Mouse (Mus musculus): ENCODE data around the gene Dnajb11. TPM values are rescaled to one million over a fixed set of nuclear protein-coding genes. Genes with fewer than 3 reads are reported as not detected.

Dnajb11 gene
- polyA plus RNA-seq, 1 experiment: 40.3 TPM

DNA sequence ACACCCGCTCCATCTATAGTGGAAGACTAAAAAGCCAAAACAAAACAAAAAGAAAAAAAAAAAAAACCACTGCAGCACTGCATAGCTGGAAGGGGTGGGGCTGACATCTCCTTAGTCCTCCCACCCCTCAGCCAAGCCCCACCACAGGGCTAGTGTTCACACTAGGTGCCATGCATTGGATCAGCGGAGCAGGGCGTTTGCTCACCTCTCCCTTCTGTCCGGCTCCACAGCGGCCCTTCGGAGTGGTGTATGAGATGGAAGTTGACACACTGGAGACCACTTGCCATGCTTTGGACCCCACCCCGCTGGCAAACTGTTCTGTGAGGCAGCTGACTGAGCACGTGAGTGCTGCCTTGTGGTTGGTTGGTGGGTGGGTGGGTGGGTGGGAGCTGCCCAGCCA is 36.5 kb downstream of the Dnajb11 start:
- no peak overlapping the region for H3K27ac ChIP-seq (ENCODE audit: insufficient read depth, low read length)
- no peaks in the 10 kb centered on the region for H3K4me1 ChIP-seq (ENCODE audit: control insufficient read depth, insufficient read depth, low read length)
- no peak for TF ChIP-seq POLR2A (IDR thresholded peaks at IDR 0.05; ENCODE audit: extremely low read depth, insufficient read depth, low read length)
- no peak for TF ChIP-seq CTCF (IDR thresholded peaks at IDR 0.05; ENCODE audit: extremely low read depth, insufficient read depth, low read length)
- no peak overlapping the region for H3K4me3 ChIP-seq (ENCODE audit: insufficient read depth, low read length)

- Histone ChIP-seq H3K4me3 (ENCODE audit: insufficient read depth, low read length) (no peak overlapping the region), H3K27ac (ENCODE audit: insufficient read depth, low read length) (no peak overlapping the region), H3K4me1 (ENCODE audit: control insufficient read depth, insufficient read depth, low read length) (no peaks in the 10 kb centered on the region)
- TF ChIP-seq POLR2A (IDR thresholded peaks at IDR 0.05; ENCODE audit: extremely low read depth, insufficient read depth, low read length): no peak
- no peak for TF ChIP-seq CTCF (IDR thresholded peaks at IDR 0.05; ENCODE audit: extremely low read depth, insufficient read depth, low read length)
These were observed 39.0 kb downstream of the Dnajb11 start for GRCm38 (mm10) chr16:22896618-22897017.

- H3K27ac ChIP-seq (ENCODE audit: insufficient read depth, low read length): no peak overlapping the region
- H3K4me1 ChIP-seq (ENCODE audit: control insufficient read depth, insufficient read depth, low read length): no peaks in the 10 kb centered on the region
- no peak overlapping the region for H3K4me3 ChIP-seq (ENCODE audit: insufficient read depth, low read length)
- TF ChIP-seq CTCF (IDR thresholded peaks at IDR 0.05; ENCODE audit: extremely low read depth, insufficient read depth, low read length) (no peak), POLR2A (IDR thresholded peaks at IDR 0.05; ENCODE audit: extremely low read depth, insufficient read depth, low read length) (no peak)
These were observed 41.7 kb downstream of the Dnajb11 start for GRCm38 (mm10) chr16:22899346-22899745.

DNA sequence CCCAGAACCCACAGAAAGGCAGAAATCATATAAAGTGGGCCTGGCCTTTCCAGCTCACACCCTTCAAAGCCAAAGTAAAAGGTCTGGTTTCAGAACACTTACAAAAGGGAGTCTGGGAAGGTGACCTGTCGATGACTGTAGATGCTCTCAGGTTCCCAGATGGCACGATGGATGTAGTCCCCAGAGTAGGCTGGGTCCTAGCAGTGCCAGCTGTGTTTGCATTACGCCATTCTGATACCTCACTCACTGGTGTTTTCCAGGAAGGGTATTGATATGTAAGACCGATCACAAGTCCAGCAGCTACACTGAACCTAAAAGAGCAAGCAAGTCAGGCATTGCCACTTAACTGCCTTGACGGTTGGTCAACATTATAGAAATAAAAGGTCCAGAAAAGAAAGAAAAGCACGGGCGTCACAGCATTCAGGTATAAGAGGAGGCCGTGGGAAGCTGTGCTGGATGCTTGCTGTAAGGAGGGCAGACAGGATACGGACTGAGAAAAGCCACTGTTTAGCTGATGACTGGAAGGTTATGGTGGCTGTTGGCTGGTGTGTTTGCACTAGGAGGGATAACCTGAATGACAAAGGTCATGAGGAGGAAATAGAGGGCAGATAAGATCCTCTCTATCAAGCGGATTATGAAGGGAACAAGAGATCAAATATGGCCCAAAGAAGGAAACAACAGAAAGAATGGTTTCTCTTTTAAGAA is 42.4 kb downstream of the Dnajb11 start:
- no peak overlapping the region for H3K4me3 ChIP-seq (ENCODE audit: insufficient read depth, low read length)
- no peaks in the 10 kb centered on the region for H3K4me1 ChIP-seq (ENCODE audit: control insufficient read depth, insufficient read depth, low read length)
- no peak overlapping the region for H3K27ac ChIP-seq (ENCODE audit: insufficient read depth, low read length)
- TF ChIP-seq CTCF (IDR thresholded peaks at IDR 0.05; ENCODE audit: extremely low read depth, insufficient read depth, low read length) (no peak), POLR2A (IDR thresholded peaks at IDR 0.05; ENCODE audit: extremely low read depth, insufficient read depth, low read length) (no peak)

GRCm38 (mm10) chr16:22901326-22901725 is 43.7 kb downstream of the Dnajb11 start:
- Histone ChIP-seq H3K4me3 (ENCODE audit: insufficient read depth, low read length) (no peak overlapping the region), H3K4me1 (ENCODE audit: control insufficient read depth, insufficient read depth, low read length) (no peaks in the 10 kb centered on the region), H3K27ac (ENCODE audit: insufficient read depth, low read length) (no peak overlapping the region)
- TF ChIP-seq POLR2A (IDR thresholded peaks at IDR 0.05; ENCODE audit: extremely low read depth, insufficient read depth, low read length): no peak
- TF ChIP-seq CTCF (IDR thresholded peaks at IDR 0.05; ENCODE audit: extremely low read depth, insufficient read depth, low read length): no peak

GRCm38 (mm10) chr16:22909290-22909689 is 51.6 kb downstream of the Dnajb11 start:
- H3K4me1 ChIP-seq (ENCODE audit: control insufficient read depth, insufficient read depth, low read length): no peaks in the 10 kb centered on the region
- no peak overlapping the region for H3K27ac ChIP-seq (ENCODE audit: insufficient read depth, low read length)
- TF ChIP-seq CTCF (IDR thresholded peaks at IDR 0.05; ENCODE audit: extremely low read depth, insufficient read depth, low read length): no peak
- TF ChIP-seq POLR2A (IDR thresholded peaks at IDR 0.05; ENCODE audit: extremely low read depth, insufficient read depth, low read length): no peak
- H3K4me3 ChIP-seq (ENCODE audit: insufficient read depth, low read length): no peak overlapping the region

- no peaks in the 10 kb centered on the region for H3K4me1 ChIP-seq (ENCODE audit: control insufficient read depth, insufficient read depth, low read length)
- no peak for TF ChIP-seq POLR2A (IDR thresholded peaks at IDR 0.05; ENCODE audit: extremely low read depth, insufficient read depth, low read length)
- no peak for TF ChIP-seq CTCF (IDR thresholded peaks at IDR 0.05; ENCODE audit: extremely low read depth, insufficient read depth, low read length)
- H3K4me3 ChIP-seq (ENCODE audit: insufficient read depth, low read length): no peak overlapping the region
- no peak overlapping the region for H3K27ac ChIP-seq (ENCODE audit: insufficient read depth, low read length)
These were observed 54.3 kb downstream of the Dnajb11 start for GRCm38 (mm10) chr16:22911986-22912385.

GRCm38 (mm10) chr16:22912886-22913285 is 55.2 kb downstream of the Dnajb11 start:
- Histone ChIP-seq H3K4me1 (ENCODE audit: control insufficient read depth, insufficient read depth, low read length) (no peaks in the 10 kb centered on the region), H3K27ac (ENCODE audit: insufficient read depth, low read length) (no peak overlapping the region), H3K4me3 (ENCODE audit: insufficient read depth, low read length) (no peak overlapping the region)
- TF ChIP-seq CTCF (IDR thresholded peaks at IDR 0.05; ENCODE audit: extremely low read depth, insufficient read depth, low read length) (no peak), POLR2A (IDR thresholded peaks at IDR 0.05; ENCODE audit: extremely low read depth, insufficient read depth, low read length) (no peak)

DNA sequence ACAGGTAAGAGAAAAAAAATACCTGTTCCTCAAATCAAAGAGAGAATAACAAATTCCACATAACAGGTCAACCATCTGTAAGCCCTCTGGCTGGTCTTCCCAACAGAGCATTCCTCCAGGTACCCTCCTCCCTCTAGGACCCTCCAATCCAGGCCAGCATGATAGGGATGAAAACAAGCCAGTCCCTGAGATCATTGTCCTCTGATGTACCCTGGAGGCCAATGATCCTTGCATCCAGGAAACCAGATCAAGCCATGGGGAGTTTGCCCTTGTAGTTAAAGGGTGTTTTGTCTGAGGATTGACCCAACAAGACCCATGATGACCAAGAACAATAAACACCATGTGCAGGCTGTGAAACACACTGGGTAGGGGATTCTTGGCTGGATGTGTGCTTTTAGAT is 56.6 kb downstream of the Dnajb11 start:
- Histone ChIP-seq H3K4me3 (ENCODE audit: insufficient read depth, low read length) (no peak overlapping the region), H3K4me1 (ENCODE audit: control insufficient read depth, insufficient read depth, low read length) (no peaks in the 10 kb centered on the region), H3K27ac (ENCODE audit: insufficient read depth, low read length) (no peak overlapping the region)
- TF ChIP-seq CTCF (IDR thresholded peaks at IDR 0.05; ENCODE audit: extremely low read depth, insufficient read depth, low read length): no peak
- TF ChIP-seq POLR2A (IDR thresholded peaks at IDR 0.05; ENCODE audit: extremely low read depth, insufficient read depth, low read length): no peak

- TF ChIP-seq POLR2A (IDR thresholded peaks at IDR 0.05; ENCODE audit: extremely low read depth, insufficient read depth, low read length) (no peak), CTCF (IDR thresholded peaks at IDR 0.05; ENCODE audit: extremely low read depth, insufficient read depth, low read length) (no peak)
- Histone ChIP-seq H3K4me1 (ENCODE audit: control insufficient read depth, insufficient read depth, low read length) (no peaks in the 10 kb centered on the region), H3K27ac (ENCODE audit: insufficient read depth, low read length) (no peak within 1 kb of the TSS), H3K4me3 (ENCODE audit: insufficient read depth, low read length) (no peak within 1 kb of the TSS)
These were observed 60.4 kb downstream of the Dnajb11 start, which contains the start of gene Fetub for GRCm38 (mm10) chr16:22918034-22918433. TSS of gene Fetub (plus strand) at chr16:22918334.
